Mouse (Mus musculus) layer of hippocampus, adult 8-10 months (tissue): ENCODE results near the gene Acat2. TPM values are rescaled to one million over a fixed set of nuclear protein-coding genes. Genes with fewer than 3 reads are reported as not detected.
"Not testable (repeated sequence)": the region's sequence is repeated elsewhere in the genome, so short reads cannot be mapped to it uniquely, and the experiment has no call there.

Source experiments
- DNase-seq, 2 experiments: peaks; one replicate each; pipeline ENCODE4 v3.0.0; 2022; ENCODE audit warnings: low spot score in 2 of 2
- total RNA-seq, 4 experiments: library from RNA; stranded (reverse); gene quantifications; 2 replicates each; pipeline ENCODE4 v1.2.4; 2022

Acat2 gene
- total RNA-seq, result 10 to 100 TPM; 45.6 to 65.8 (median 56.4) TPM

DNA sequence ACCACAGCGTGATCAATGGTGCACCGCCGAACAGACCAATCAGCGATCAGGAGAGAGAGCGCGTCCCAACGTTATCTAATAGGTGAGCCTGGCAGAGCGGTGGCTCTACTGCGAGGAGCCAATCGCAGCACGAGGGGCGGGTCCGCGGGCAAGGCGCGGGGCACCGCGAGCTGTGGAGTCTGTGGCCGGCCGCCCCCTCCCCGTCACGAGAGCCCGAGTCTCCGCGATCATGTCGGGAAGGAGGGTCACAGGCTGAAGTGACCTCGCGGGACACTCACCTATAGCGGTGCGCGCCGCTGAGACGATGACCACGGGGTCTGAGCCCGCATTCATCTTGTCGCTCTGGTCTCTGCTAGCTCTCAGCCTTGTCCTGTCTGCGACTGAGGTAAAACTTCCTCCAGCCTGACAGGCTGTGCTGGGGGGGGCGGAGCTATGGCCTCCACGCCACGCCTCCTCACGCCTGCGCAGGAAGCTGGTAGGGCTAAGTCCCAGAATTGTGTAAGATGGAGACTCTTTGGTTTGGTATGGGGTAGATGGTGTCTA, at the start of gene Acat2:
Gene Acat2 (minus strand): TSS at position 417 of the 543 bp plus-strand sequence.
- DNase-seq, result peak; percentile 93 to 94

- peak in 1 of 2 experiments; percentile 23 for DNase-seq
Observed at GRCm38 (mm10) chr17:13009887-13010286, 49.3 kb upstream of the Acat2 start.

GRCm38 (mm10) chr17:13008528-13008927, 48.0 kb upstream of the Acat2 start:
- DNase-seq, result peak in 1 of 2 experiments; percentile 18

DNA sequence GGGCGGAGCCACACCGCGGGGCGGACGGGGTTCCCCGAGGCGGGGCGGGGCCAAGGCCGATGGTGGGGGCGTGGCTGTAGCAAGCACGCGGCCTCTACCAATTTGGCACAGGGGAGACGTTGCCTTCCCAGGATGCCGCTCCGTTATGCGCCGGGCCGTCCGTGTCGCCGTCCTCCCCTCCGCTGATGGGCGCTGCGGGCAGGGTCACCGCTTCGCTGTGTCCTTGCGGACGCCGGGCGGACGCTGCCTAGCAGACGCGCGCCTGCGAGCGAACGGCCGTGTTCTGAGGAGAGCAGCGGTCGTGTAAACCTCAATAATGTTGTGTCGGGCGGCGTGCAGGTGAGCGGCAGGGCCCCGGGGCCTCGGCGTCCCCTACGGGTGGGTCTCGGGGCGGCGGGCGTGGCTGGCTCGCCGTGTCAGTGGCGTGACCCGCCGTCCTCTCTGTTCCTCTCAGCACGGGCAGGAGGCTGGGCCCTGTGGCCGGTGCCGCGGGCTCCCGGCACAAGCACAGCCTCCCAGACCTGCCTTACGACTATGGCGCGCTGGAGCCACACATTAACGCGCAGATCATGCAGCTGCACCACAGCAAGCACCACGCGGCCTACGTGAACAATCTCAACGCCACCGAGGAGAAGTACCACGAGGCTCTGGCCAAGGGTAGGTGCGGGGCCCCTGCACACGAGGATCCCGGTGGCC, 47.3 kb upstream of the Acat2 start:
- peak; percentile 96 to 97 for DNase-seq

- DNase-seq, result no peak
Observed at GRCm38 (mm10) chr17:13006984-13007383, 46.4 kb upstream of the Acat2 start.

DNA sequence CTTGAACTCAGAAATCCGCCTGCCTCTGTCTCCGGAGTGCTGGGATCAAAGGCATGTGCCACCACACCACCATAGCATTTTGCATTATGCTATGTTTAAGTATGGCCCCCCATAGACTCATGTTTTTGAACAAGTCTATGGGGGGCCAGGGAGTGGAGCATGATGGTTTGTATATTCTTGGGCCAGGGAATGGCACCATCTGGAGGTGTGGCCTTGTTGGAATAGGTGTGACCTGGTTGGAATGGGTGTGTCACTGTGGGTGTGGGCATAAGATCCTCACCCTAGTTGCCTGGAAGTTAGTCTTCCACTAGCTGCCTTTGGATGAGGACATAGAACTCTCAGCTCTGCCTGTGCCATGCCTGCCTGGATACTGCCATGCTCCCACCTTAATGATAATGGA, 46.0 kb upstream of the Acat2 start, which contains the start of gene Sod2:
Gene Sod2 (plus strand): TSS at position 301 of the 400 bp plus-strand sequence.
- not testable (repeated sequence) for DNase-seq

DNA sequence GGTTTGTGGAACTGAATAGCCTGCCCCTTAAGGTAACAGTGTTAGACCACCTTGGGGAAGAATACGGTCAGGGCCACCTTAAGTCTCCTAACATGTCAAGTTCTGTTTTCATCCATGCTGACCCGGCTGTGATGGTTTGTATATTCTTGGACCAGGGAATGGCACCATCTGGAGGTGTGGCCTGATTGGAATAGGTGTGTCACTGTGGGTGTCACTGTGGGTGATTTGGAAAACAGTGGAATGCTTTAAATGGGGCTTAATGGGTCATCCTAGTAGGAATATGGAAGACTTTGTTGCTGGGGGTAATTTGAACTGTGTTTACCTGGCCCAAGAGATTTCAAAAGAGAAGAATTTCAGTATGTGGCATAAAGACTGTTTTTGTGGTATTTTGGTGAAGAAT, 43.9 kb upstream of the Acat2 start:
- DNase-seq, result not testable (repeated sequence)

DNA sequence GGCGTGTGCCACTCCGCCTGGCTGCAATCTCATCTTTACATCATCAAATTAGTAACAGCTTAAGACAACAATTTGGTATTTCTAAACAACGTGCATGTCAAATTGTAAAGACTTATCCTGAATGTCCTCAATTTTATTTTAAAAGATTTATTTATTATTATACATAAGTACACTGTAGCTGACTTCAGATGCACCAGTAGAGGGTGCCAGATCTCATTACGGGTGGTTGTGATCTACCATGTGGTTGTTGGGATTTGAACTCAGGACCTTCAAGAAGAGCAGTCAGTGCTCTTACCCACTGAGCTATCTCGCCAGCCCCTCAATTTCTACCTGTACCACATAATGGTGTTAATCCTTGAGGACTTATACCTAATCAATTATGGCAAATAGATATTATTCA, 41.7 kb upstream of the Acat2 start:
- DNase-seq, result not testable (repeated sequence)

DNA sequence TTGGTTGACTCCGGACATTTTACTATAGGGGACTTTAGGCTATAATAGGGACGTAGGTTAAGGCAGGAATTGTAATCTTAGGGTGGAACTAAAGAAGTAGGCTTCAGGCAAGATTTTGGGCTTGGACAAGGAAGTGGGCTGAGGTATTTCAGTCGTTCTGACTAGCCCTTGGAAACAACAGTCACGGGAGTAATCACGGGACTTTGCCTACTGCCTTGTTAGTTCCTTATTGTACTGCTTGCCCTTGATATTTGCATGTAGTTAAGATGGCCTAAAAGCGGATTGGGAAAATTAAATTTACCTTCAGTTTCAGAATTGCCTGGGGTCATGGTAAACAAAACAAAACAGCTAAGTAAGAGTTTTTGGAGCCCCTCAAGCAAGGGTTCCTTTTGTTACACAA, 38.5 kb upstream of the Acat2 start:
- no peak for DNase-seq

GRCm38 (mm10) chr17:12997890-12998289, 37.3 kb upstream of the Acat2 start:
- no peak for DNase-seq

DNA sequence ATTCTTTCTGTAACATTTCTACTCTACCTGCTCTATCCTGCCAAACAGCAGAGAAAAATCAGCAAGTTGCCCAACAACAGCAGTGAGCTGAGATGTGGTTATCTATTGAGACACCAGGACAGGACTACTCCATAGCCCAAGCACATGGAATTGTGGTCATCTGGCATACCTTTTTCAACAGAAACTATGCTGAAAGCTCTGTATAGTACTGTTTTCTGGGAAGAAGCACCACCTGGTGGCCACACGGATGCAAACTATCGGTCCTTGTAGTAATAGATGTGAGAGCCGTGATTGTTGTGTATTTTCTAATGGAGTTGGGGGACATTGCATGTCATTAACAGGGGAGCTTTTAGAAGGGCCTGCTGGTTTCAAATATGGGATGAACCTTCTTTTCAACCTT, 35.8 kb upstream of the Acat2 start:
- DNase-seq, result peak in 1 of 2 experiments; percentile 59

DNA sequence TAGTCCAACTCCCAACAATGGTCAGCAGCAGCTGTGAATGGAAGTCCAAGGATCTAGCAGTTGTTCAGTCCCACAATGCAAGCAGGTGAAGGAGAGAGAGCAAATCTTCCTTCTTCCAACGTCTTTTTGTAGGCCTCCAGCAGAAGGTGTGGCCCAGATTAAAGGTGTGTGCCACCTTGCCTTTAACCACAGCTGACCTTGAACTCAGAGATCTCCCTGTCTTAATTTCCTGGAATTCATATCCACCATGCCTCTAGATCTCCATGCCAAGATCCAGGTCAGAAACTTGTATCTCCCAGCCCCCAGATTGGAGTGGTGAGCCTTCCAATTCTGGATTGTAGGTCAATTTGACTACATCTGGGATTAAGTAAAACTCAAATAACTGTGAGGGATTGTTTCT, 33.5 kb upstream of the Acat2 start, which contains the start of gene Wtap:
Gene Wtap (minus strand): TSS at position 101 of the 400 bp plus-strand sequence.
- DNase-seq, result no peak

DNA sequence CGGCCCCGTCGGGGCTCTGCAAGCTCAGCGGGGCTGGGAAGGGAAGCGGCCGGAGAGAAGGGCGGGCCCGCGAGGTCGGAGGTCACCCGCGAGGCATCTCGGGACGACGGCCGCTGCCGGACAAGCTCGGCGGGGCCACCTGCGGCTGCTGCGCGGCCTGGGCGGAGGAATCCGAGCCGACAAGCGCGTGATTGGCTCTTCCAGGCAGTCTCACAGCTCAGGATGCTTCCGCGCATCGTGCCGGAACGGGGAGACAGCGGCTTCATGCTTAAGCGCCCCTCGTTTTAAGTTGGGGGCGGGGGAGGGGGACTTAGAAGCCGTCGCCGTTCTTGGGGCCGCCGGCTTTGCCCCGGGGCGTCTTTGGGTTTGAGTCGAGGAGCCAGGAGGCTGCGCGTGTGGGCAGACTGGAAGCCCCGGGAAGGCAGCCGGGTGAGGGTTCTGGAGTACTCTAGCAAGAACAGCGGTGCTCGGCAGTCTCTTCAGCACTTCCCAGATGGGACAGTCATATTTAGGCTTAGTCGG, 32.0 kb upstream of the Acat2 start:
- DNase-seq, result peak; percentile 91 to 92

- peak; percentile 66 to 80 for DNase-seq
Observed at GRCm38 (mm10) chr17:12991635-12992358, 31.2 kb upstream of the Acat2 start.

- no peak for DNase-seq
Observed at GRCm38 (mm10) chr17:12991194-12991634, 30.7 kb upstream of the Acat2 start.

DNA sequence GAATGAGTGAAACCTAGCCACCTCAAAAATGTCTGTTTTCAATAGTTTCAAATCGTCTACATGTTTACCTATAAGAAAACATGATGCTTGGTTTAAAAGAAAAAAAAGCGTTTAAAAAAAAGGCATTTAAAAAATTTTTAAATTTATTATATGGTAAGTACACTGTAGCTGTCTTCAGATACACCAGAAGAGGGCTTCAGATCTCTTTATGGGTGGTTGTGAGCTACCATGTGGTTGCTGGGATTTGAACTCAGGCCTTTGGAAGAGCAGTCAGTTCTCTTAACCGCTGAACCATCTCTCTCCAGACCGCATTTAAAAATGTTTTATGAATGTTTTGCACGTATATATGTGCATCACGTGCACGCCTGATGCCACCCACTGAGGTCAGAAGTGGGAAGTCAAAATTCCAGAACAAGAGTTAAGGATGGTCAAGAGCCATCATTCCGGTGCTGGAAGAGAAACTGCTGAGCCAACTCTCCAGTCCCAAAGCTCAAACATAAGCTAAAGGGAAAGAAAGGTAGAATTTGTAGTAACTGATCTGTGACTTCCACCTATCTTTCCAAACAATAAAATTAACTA, 30.1 kb upstream of the Acat2 start:
- DNase-seq, result no peak

DNA sequence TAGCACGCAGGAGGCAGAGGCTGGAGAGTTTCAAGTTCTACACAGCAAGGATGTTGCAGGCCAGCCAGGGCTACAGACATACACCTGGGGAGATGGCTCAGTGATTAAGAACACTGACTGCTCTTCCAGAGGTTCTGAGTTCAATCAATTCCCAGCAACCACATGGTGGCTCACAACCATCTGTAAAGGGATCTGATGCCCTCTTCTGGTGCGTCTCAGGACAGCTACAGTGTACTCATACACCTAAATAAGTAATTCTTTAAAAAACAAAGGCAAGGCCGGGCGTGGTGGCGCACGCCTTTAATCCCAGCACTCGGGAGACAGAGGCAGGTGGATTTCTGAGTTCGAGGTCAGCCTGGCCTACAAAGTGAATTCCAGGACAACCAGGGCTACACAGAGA, 27.5 kb upstream of the Acat2 start:
- DNase-seq, result not testable (repeated sequence)

- DNase-seq, result no peak
Observed at GRCm38 (mm10) chr17:12983988-12984387, 23.4 kb upstream of the Acat2 start.

DNA sequence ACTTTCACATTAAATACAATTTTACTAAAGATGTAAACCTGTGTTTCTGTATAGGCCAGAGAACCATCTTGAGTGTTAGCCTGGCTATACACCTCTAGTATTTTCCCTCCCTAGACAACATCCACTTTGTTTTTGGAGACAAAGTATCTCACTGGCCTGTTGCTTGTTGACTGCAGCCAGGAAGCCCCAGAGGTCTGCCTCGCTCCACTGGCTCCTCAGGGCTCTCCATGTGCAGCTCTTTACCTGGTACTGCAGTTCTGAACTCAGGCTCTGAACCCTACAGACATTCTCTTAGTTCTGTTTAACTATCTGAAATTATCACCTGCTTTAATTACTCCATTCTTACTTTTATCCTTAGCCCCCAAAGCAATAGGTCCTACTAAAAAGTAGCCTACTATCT, 18.0 kb upstream of the Acat2 start:
- DNase-seq, result no peak

DNA sequence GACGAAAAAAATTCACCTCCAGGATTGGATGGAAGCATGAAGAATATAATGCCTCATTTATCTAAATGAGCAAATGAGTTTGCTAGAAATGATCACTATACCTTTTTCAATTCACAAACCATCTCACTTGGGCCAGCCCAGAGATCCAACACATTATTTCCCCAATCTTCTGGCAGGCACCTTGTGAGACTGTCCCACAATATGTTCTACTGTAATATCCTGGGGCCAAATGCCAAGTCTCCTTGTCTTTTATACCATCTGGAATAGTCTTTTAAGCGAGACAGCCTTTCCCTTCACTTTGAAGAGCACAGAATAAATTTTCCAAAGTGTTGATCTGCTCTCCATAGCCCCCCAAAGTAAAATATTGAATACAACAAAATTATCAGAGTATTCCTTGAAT, 13.3 kb upstream of the Acat2 start:
- DNase-seq, result no peak

GRCm38 (mm10) chr17:12967173-12967572, 6.6 kb upstream of the Acat2 start:
- no peak for DNase-seq

- DNase-seq, result no peak
Observed at GRCm38 (mm10) chr17:12963476-12963875, 2.9 kb upstream of the Acat2 start.
